Mouse (Mus musculus) naive thymus-derived CD4-positive, alpha-beta T cell, adult 2 months (primary cell): ENCODE measurements around the gene Exoc6.
"Not testable (repeated sequence)": the region's sequence is repeated elsewhere in the genome, so short reads cannot be mapped to it uniquely, and the experiment has no call there.

Experiments used
- DNase-seq: peaks from one replicate; pipeline ENCODE4 v3.0.0-alpha.2; 2011; ENCODE audit warnings: low read depth

Exoc6 gene

DNA sequence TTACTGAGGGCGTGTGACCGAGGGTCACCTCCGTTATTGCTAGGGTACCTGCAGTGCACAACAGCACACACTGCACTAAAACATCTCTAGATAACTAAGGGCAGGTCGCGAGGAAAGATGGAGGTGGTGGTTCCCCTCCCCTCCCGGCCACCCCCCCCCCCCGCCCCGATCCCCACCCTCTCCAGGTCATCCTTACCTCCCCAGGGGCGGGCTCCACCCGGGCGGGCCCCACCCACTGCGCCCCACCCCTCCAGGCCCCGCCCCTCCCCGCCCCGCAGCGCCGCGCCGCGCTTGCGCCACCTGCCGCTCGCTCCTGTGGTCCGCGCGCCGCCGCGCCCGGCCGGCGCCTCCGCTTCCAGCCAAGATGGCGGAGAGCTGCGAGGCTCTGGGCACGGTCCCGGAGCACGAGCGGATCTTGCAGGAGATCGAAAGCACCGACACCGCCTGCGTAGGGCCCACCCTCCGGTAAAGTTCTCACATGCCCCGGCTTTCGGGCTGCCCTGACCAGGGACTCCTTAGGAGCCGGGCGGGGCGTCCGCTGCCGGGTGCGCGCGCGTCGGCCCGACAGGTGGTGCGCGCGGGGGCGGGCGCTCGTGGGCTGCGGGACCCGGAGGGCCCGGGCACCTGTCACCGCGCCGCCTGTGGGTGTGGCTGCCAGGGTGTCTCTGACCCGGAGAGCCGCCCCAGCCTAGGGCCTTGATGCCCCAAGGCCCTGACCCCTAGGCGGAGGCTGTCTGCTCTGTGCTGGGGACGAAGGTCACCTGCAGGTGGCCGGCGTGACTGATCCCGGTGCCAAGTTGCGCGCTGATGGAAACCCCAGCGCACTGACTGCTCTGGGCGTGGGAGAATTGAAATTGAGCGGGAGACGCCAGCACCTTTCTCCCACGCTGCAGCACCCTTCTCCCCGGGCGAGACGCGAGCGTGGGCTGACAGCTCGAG lies at the start of gene Exoc6:
TSS of gene Exoc6 (plus strand) at position 318 of the 939 bp plus-strand sequence.
- DNase-seq, result peak; percentile 90

DNA sequence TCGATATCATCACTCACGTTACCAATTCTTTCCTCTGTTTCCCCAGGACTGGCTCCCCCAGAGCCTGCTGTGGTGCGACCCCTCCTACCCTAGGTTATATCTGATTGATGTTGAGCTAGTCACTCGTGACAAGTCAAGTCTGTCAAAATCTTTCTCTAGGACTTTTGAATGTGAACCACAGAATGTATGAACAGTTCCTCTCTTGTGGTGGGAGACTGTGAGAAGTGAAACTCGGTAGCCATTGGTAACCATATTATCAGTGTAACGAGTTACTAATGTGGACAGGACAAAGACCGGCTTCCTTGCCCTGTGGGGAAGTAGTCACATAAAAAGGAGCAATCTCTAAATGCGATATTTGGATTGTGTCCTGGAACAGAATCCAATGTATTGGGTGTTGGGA lies 47.2 kb upstream of the Exoc6 start:
- no peak for DNase-seq

- DNase-seq, result no peak
These were observed 44.2 kb upstream of the Exoc6 start for GRCm38 (mm10) chr19:37506066-37506465.

DNA sequence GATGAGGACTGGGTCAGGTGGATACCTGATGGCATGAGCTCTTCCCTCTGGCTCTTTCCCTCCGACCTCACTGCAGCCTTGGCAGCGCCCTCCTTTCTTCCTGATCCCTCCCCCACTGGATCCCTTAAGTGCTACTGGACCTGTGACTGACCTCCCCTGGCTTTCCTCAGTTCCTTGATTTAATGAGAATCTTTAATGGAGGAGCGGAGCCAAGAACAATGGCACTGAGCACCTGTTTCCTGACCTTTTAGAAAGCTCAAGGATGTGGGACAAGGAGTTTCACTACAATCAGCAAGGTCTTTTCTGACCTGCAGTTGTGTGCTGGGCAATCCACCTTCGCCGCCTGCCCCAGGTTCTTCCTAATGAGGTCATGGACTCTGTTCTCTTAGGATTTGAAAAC lies 43.6 kb upstream of the Exoc6 start:
- DNase-seq, result no peak

DNA sequence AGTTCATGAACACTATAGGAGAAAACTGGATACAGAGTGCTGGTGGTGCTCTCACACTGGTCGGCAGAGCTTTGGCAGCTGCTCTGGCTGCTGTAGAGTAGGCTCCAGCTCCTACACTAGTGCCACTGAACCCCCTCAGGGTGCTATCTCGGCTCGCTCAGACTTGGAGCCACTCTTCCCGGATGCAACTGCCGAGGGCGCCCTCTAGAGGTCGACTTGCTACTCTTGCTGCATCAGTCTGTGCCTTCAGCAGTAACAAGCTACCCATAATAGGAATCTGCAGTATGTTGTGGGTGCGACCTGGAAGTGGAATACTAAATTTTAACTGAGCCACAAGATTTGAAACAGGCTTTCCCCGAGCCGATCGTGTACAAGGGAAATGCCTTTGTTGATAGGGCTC lies 40.5 kb upstream of the Exoc6 start:
- DNase-seq, result peak; percentile 81

GRCm38 (mm10) chr19:37514811-37515292 lies 35.4 kb upstream of the Exoc6 start:
- no peak for DNase-seq

- DNase-seq, result no peak
These were observed 32.8 kb upstream of the Exoc6 start for GRCm38 (mm10) chr19:37517419-37517818.

- DNase-seq, result no peak
These were observed 29.3 kb upstream of the Exoc6 start for GRCm38 (mm10) chr19:37520740-37521433.

DNA sequence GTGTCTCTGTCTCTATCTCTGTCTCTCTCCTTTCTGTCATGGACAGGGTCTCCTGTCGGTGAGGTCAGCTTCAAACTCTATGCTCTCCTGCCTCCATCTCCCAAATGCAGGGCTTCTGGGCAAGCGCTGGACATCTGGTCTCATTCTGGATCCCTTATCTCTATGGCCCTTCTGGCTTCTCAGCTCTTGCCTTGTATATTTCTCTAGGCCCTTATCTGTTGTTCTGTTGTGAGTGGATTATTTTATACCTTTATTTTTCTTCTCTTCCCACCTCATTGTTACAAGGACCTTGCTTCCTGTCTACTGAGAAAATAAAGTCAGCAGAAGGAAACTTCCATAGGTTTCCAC lies 28.8 kb upstream of the Exoc6 start:
- DNase-seq, result no peak

GRCm38 (mm10) chr19:37523280-37524062 lies 26.7 kb upstream of the Exoc6 start:
- DNase-seq, result peak; percentile 46

DNA sequence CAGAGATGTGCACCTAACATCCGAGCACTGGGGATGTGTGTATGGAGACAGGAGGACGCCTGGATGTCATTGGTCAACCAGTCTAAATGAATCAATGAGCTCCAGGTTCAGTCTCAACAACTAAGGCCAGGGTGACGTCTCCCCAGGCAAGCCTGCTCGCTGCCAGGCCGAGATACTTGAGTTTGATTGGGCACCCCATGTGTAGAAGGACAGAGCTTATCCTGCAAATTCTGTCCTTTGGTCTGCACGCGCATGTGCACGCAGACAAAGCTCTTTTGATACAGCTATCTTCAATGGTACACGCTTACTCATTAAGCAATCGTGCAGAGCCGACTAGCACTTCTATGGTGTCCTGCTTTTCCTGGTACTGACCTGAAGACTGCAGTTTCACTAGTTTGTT lies 24.3 kb upstream of the Exoc6 start:
- DNase-seq, result no peak

DNA sequence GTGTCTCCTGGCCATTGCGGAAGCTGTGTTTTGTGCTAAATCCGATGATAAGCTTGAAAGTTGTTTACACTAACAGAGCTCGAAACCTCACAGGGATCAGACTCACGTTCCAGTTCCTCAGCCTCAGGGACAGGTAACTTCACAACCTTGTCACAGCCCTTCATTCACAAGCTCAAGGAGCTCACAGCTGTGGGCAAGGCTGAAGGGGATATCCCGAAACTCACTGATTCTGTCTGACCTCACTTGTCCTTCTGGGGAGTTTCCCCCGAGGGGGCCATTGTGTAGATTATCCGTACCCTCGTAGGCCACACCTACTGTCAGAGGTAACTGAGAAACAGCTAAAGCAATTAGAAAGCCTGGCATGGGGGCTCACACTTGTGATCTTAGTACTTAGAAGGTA lies 23.4 kb upstream of the Exoc6 start:
- no peak for DNase-seq

GRCm38 (mm10) chr19:37527736-37528135 lies 22.5 kb upstream of the Exoc6 start:
- DNase-seq, result not testable (repeated sequence)

DNA sequence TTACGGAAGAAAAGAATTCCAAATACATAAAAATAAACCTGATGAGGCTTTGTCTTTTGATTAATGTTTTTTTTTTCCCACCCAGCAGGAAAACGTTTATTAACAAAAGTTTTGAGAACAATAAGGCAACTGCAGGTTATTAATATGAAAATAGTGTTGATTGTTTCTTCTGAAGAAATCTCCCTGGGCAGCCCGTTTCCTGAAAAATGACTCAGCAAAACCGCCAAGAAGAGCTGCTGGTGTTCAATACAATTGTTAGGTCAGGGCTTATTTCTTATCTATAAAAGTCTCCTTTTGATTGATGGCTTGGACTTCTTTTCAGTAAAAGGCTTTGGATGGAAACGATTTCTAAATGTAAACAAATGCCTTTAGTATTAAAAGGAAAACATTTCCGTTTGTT lies 21.6 kb upstream of the Exoc6 start:
- DNase-seq, result no peak

GRCm38 (mm10) chr19:37529296-37529695 lies 20.9 kb upstream of the Exoc6 start:
- no peak for DNase-seq

DNA sequence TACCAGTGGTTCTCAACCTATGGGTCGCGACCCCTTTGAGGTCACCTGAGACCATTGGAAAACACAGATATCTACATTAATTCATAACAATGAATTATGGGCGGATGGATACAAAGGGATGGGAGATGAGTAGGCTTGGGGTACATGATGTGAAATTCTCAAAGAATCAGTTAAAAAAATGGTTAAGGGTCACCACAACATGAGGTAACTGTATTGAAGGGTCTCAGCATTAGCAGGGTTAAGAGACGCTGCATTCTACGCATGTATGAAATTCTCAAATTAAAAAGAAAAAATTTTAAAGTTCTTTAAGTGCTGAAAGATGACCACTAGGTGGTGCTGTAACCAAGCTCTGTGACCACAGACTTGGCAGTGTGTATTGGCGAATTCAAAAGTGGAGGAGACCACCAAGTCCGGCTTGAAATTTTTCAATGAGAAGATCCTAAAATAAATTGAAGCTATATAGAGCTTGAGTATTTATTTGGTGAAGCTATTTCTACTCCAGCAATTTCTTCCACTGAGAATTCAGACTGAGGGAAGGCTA lies 20.2 kb upstream of the Exoc6 start:
- DNase-seq, result peak; percentile 83

- DNase-seq, result no peak
These were observed 19.6 kb upstream of the Exoc6 start for GRCm38 (mm10) chr19:37530601-37531000.

- peak; percentile 64 for DNase-seq
These were observed 18.9 kb upstream of the Exoc6 start for GRCm38 (mm10) chr19:37531200-37531845.

- no peak for DNase-seq
These were observed 17.0 kb upstream of the Exoc6 start for GRCm38 (mm10) chr19:37533196-37533595.

GRCm38 (mm10) chr19:37534737-37535365 lies 15.4 kb upstream of the Exoc6 start:
- DNase-seq, result peak; percentile 79

DNA sequence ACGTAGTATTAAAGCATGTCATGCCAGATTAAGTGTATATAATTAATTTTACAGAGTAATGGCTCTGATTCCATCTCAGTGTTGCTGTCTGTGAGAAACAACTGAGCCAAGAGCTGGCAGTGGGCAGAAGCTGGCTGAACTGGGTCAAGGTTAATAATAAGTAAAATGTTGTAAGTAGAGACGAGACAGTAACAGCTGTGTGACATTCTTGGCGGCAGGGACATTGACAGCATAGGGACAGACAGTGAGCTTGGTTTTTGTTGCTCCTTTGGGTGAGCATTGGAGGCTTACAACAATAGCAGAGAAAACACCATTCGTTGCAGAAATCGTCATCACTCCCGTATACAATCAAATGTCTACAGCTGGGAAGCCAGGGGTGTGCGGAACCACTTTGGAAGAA lies 13.8 kb upstream of the Exoc6 start:
- no peak for DNase-seq
